Mouse (Mus musculus): ENCODE data around the gene Tmem108. TPM values are rescaled to one million over a fixed set of nuclear protein-coding genes. Genes with fewer than 3 reads are reported as not detected.

Gene Tmem108
- polyA plus RNA-seq, 1 experiment from 2014 or later, result 38.0 TPM

DNA sequence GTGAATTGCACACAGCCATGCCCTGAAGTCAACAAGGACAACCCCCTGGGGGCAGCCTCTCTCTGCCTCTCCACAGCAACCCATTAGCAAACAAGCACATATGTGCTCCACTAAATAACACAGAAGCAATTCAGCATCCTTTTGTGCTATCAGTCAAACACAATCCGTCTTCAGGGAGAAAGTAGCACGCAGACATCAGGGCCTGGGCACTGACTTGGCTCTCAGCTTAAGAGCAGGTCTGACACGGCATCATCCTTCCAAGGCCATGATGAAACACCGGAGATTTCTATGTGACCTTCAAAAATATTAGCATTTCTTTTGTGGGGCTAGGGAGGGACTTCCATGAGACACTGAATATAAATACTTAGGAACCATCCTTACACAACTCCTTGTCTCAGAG, 60.2 kb downstream of the Tmem108 start:
- no peak overlapping the region for H3K9ac ChIP-seq (replicated peaks; ENCODE audit: low read depth, low read length)
- H3K4me1 ChIP-seq (ENCODE audit: control insufficient read depth, insufficient read depth, low read length), result peaks cover 7% of the 10 kb centered on the region; the same call in 1 of the 2 replicates
- H3K9me3 ChIP-seq (ENCODE audit: control insufficient read depth, low read length), result no peaks in the 10 kb centered on the region
- H3K4me2 ChIP-seq (ENCODE audit: low read depth, low read length), result no peak overlapping the region
- no peak overlapping the region for H3K4me3 ChIP-seq (ENCODE audit: low read depth, low read length)
- no peaks in the 10 kb centered on the region for H3K36me3 ChIP-seq (ENCODE audit: control insufficient read depth, insufficient read depth, low read length)
- WGBS, result 38% methylated on average over 4 of the region's 4 CpGs
- H3K27me3 ChIP-seq (ENCODE audit: control insufficient read depth, insufficient read depth, low read length), result no peaks in the 10 kb centered on the region
- ATAC-seq (ENCODE audit: low read depth), result no peak
- H3K27ac ChIP-seq (ENCODE audit: low read depth, low read length), result no peak overlapping the region

DNA sequence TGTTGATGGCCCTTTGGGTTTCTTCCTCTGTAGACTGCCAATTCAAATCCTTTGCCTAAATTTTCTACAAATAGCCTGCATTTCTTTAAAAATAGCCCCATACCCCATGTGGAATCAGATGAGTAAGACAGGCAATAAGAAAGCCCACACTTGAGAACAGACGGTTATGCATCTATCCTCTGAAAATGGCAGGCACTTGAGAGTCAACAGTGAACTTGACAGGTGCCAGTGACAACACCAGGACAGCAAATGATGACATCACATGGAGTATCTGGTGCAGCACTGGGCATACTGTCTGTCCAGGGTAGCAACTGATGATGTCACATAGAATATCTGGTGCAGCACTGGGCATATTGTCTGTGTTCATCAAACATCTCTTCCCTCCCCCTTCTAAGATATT, 61.4 kb downstream of the Tmem108 start:
- no peak overlapping the region for H3K9ac ChIP-seq (replicated peaks; ENCODE audit: low read depth, low read length)
- no peaks in the 10 kb centered on the region for H3K27me3 ChIP-seq (ENCODE audit: control insufficient read depth, insufficient read depth, low read length)
- ATAC-seq (ENCODE audit: low read depth), result no peak
- H3K4me3 ChIP-seq (ENCODE audit: low read depth, low read length), result no peak overlapping the region
- H3K4me2 ChIP-seq (ENCODE audit: low read depth, low read length), result no peak overlapping the region
- no peaks in the 10 kb centered on the region for H3K36me3 ChIP-seq (ENCODE audit: control insufficient read depth, insufficient read depth, low read length)
- no peaks in the 10 kb centered on the region for H3K9me3 ChIP-seq (ENCODE audit: control insufficient read depth, low read length)
- H3K27ac ChIP-seq (ENCODE audit: low read depth, low read length), result no peak overlapping the region
- WGBS, result 96% methylated on average over 1 of the region's 1 CpGs
- H3K4me1 ChIP-seq (ENCODE audit: control insufficient read depth, insufficient read depth, low read length), result peaks cover 7% of the 10 kb centered on the region; the same call in 1 of the 2 replicates

DNA sequence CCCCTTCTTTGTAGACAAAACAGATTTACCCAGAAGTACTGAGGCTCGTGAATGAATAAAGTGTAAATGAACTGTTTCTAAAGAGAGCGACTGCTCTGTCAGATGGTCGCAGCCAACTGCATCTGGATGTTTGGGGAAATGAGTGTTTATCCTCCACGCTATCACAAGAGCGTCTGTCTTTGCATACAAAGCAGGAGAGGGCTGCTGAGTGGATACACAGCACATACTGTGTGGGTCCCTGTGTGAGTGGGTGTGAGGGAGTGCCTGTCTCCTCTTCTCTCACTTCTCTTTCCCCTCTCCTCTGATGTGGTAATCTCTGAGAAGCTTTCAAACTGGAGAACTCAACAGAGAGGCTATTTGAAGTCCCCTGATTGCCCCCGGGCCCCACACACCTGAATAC, 64.7 kb downstream of the Tmem108 start:
- WGBS, result 47% methylated on average over 6 of the region's 6 CpGs
- Histone ChIP-seq H3K27me3 (ENCODE audit: control insufficient read depth, insufficient read depth, low read length) (no peaks in the 10 kb centered on the region), H3K4me3 (ENCODE audit: low read depth, low read length) (no peak overlapping the region), H3K4me2 (ENCODE audit: low read depth, low read length) (no peak overlapping the region), H3K36me3 (ENCODE audit: control insufficient read depth, insufficient read depth, low read length) (no peaks in the 10 kb centered on the region), H3K27ac (ENCODE audit: low read depth, low read length) (peak overlapping the region; percentile 49), H3K4me1 (ENCODE audit: control insufficient read depth, insufficient read depth, low read length) (peaks cover 10% of the 10 kb centered on the region; the same call in 1 of the 2 replicates), H3K9ac (replicated peaks; ENCODE audit: low read depth, low read length) (no peak overlapping the region), H3K9me3 (ENCODE audit: control insufficient read depth, low read length) (no peaks in the 10 kb centered on the region)
- peak; percentile 46; the same call in 1 of the 2 replicates for ATAC-seq (ENCODE audit: low read depth)

DNA sequence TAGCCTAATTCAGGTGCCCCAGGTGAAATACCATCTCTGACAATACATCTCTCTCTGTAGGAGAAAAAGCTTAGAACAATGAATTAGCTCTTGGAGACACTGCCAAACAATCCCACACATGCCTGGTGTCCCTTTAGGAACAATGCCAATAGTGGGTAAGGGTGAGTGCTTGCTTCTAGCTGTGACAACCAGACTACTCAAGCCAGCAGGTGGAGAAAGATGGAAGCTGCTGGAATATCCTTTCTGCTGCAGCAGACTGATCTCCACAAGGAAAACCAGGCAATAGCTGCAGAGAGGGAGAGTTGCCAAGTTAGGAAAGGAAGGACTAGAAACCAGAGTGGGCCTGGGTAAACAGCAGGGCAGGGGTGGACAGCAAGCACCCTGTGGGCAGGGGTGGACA, 67.8 kb downstream of the Tmem108 start:
- Histone ChIP-seq H3K4me1 (ENCODE audit: control insufficient read depth, insufficient read depth, low read length) (peaks cover 10% of the 10 kb centered on the region; the same call in 1 of the 2 replicates), H3K4me3 (ENCODE audit: low read depth, low read length) (no peak overlapping the region), H3K4me2 (ENCODE audit: low read depth, low read length) (no peak overlapping the region), H3K9ac (replicated peaks; ENCODE audit: low read depth, low read length) (no peak overlapping the region), H3K27me3 (ENCODE audit: control insufficient read depth, insufficient read depth, low read length) (no peaks in the 10 kb centered on the region), H3K9me3 (ENCODE audit: control insufficient read depth, low read length) (no peaks in the 10 kb centered on the region), H3K27ac (ENCODE audit: low read depth, low read length) (no peak overlapping the region), H3K36me3 (ENCODE audit: control insufficient read depth, insufficient read depth, low read length) (no peaks in the 10 kb centered on the region)
- ATAC-seq (ENCODE audit: low read depth), result no peak

DNA sequence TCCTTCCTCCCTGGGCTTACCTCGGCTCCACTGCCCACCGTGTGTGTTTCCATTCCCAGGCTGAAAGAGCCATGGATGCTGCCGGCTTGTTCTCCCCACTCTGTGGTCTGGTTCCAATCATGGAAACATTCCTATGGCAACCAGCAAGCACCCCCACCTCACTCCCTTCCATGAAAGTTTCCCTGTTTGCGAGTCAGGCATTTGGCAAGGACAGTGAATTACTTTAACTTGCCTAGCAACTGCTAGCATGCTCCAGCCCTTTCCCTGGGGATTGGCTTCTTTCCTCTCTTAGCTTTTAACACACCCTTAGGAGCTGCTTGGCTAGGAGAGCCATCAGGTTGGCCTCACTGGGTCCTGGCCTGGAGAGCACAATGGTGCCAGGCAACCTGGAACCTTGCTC, 68.9 kb downstream of the Tmem108 start:
- ATAC-seq (ENCODE audit: low read depth), result peak; percentile 68; the same call in 1 of the 2 replicates
- H3K4me2 ChIP-seq (ENCODE audit: low read depth, low read length), result no peak overlapping the region
- 68% methylated on average over 4 of the region's 4 CpGs for WGBS
- no peaks in the 10 kb centered on the region for H3K36me3 ChIP-seq (ENCODE audit: control insufficient read depth, insufficient read depth, low read length)
- H3K27ac ChIP-seq (ENCODE audit: low read depth, low read length), result no peak overlapping the region
- H3K9ac ChIP-seq (replicated peaks; ENCODE audit: low read depth, low read length), result no peak overlapping the region
- H3K27me3 ChIP-seq (ENCODE audit: control insufficient read depth, insufficient read depth, low read length), result no peaks in the 10 kb centered on the region
- H3K4me3 ChIP-seq (ENCODE audit: low read depth, low read length), result no peak overlapping the region
- peaks cover 11% of the 10 kb centered on the region; the same call in 1 of the 2 replicates for H3K4me1 ChIP-seq (ENCODE audit: control insufficient read depth, insufficient read depth, low read length)
- H3K9me3 ChIP-seq (ENCODE audit: control insufficient read depth, low read length), result no peaks in the 10 kb centered on the region

DNA sequence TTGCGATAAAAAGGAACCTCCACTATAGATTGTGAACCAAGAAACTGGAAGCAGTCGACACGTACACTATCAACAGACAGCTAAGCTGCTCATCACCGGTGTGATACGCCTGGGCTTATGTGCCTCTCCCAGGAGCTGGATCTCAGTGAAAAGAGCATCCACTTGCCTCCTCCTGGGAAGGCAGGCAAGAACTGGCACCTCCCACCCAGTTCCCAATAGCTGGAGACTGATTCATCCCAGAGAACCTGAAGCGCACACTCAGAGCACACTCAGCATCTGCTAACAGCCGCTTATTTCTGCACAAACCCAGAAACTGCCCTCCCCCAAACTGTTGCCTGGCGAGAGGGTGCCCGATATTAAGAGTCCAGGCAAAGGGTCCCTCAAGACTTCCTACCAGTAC, 69.8 kb downstream of the Tmem108 start:
- H3K36me3 ChIP-seq (ENCODE audit: control insufficient read depth, insufficient read depth, low read length), result no peaks in the 10 kb centered on the region
- 87% methylated on average over 9 of the region's 9 CpGs for WGBS

DNA sequence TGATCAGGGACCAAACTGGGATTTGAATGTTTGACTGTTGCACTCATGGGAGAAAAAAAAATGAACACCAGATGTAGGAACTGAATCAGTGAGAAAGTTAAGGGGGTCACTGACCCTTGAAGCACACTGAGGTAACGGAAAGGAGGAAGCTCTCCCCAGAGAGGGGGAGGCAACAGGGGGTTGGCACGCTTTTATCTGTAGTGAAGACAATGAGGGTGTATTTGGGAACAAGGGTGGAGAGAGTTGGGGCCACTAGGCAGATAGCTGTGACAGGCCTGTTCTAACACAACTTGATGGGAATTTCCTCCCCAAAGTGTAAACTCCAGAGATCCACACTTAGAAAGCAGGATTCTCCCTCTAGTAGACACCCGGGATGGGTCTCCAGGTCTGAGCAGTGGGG, 71.2 kb downstream of the Tmem108 start:
- ATAC-seq (ENCODE audit: low read depth), result no peak
- Histone ChIP-seq H3K9me3 (ENCODE audit: control insufficient read depth, low read length) (no peaks in the 10 kb centered on the region), H3K36me3 (ENCODE audit: control insufficient read depth, insufficient read depth, low read length) (no peaks in the 10 kb centered on the region), H3K4me3 (ENCODE audit: low read depth, low read length) (no peak overlapping the region), H3K27me3 (ENCODE audit: control insufficient read depth, insufficient read depth, low read length) (no peaks in the 10 kb centered on the region), H3K27ac (ENCODE audit: low read depth, low read length) (no peak overlapping the region), H3K4me2 (ENCODE audit: low read depth, low read length) (no peak overlapping the region), H3K9ac (replicated peaks; ENCODE audit: low read depth, low read length) (no peak overlapping the region), H3K4me1 (ENCODE audit: control insufficient read depth, insufficient read depth, low read length) (0 out of 2 replicates have a peak, but pooled peaks cover 10% of the 10 kb centered on the region)
- WGBS, result 71% methylated on average over 3 of the region's 3 CpGs

More for the DNA sequence above, 69.8 kb downstream of the Tmem108 start:
- peaks cover 12% of the 10 kb centered on the region; the same call in 1 of the 2 replicates for H3K4me1 ChIP-seq (ENCODE audit: control insufficient read depth, insufficient read depth, low read length)
- H3K4me2 ChIP-seq (ENCODE audit: low read depth, low read length), result no peak overlapping the region
- H3K27ac ChIP-seq (ENCODE audit: low read depth, low read length), result no peak overlapping the region
- ATAC-seq (ENCODE audit: low read depth), result no peak
- H3K9me3 ChIP-seq (ENCODE audit: control insufficient read depth, low read length), result no peaks in the 10 kb centered on the region
- no peak overlapping the region for H3K4me3 ChIP-seq (ENCODE audit: low read depth, low read length)
- H3K27me3 ChIP-seq (ENCODE audit: control insufficient read depth, insufficient read depth, low read length), result no peaks in the 10 kb centered on the region
- H3K9ac ChIP-seq (replicated peaks; ENCODE audit: low read depth, low read length), result no peak overlapping the region

DNA sequence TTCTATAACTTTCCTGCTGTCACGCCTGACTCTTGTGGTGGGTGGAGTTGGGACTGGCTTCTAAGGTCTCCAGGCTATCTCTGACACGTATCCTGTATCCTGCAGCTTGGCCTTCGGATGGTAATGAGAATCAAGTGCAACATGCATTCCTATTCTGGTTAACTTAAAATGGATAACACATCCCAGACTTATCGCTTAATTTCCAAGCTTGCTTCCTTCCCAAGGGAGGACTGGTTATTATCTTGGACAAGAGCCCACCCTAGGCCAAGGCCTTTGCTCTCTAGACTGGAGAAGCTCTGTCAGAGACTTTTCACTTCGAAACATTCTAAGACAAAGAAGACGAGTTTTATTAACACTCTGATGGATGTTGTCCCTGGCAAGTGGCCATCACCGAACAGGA, 71.9 kb downstream of the Tmem108 start:
- 77% methylated on average over 7 of the region's 7 CpGs for WGBS

DNA sequence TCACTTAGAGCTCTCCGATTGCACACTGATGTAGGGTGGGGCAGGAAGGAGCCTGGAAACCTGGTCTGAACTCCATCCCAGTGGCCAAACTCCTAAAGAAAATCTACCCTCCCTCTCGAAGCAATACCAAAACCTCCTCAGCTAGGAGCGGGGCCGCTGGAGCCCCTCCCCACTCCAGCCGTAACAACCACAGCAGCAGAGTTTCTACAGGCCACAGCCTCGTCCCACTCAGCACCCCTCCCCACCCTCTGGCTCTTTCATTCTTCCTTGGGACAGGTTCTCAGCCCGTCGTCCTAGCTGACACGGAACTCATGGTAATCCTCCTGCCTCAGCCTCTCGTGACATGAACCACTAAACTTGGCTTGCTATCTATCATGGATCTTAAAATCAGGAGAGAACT, 72.6 kb downstream of the Tmem108 start:
- Histone ChIP-seq H3K4me2 (ENCODE audit: low read depth, low read length) (no peak overlapping the region), H3K27ac (ENCODE audit: low read depth, low read length) (no peak overlapping the region), H3K4me1 (ENCODE audit: control insufficient read depth, insufficient read depth, low read length) (0 out of 2 replicates have a peak, but pooled peaks cover 10% of the 10 kb centered on the region), H3K9me3 (ENCODE audit: control insufficient read depth, low read length) (no peaks in the 10 kb centered on the region), H3K36me3 (ENCODE audit: control insufficient read depth, insufficient read depth, low read length) (no peaks in the 10 kb centered on the region), H3K27me3 (ENCODE audit: control insufficient read depth, insufficient read depth, low read length) (no peaks in the 10 kb centered on the region), H3K4me3 (ENCODE audit: low read depth, low read length) (no peak overlapping the region), H3K9ac (replicated peaks; ENCODE audit: low read depth, low read length) (no peak overlapping the region)
- no peak for ATAC-seq (ENCODE audit: low read depth)
- whole genome bisulfite sequencing, result 88% methylated on average over 10 of the region's 10 CpGs

More for the DNA sequence above, 71.9 kb downstream of the Tmem108 start:
- H3K4me2 ChIP-seq (ENCODE audit: low read depth, low read length), result no peak overlapping the region
- H3K4me3 ChIP-seq (ENCODE audit: low read depth, low read length), result no peak overlapping the region
- no peaks in the 10 kb centered on the region for H3K9me3 ChIP-seq (ENCODE audit: control insufficient read depth, low read length)
- ATAC-seq (ENCODE audit: low read depth), result no peak
- H3K27me3 ChIP-seq (ENCODE audit: control insufficient read depth, insufficient read depth, low read length), result no peaks in the 10 kb centered on the region
- H3K27ac ChIP-seq (ENCODE audit: low read depth, low read length), result no peak overlapping the region
- 0 out of 2 replicates have a peak, but pooled peaks cover 10% of the 10 kb centered on the region for H3K4me1 ChIP-seq (ENCODE audit: control insufficient read depth, insufficient read depth, low read length)
- H3K36me3 ChIP-seq (ENCODE audit: control insufficient read depth, insufficient read depth, low read length), result no peaks in the 10 kb centered on the region
- no peak overlapping the region for H3K9ac ChIP-seq (replicated peaks; ENCODE audit: low read depth, low read length)
